In genomic region chr11:44529200-44529599, GRCm38 (mm10) we compare ENCODE assay signal across 12 mouse cellular contexts. TPM values are rescaled to one million over a fixed set of nuclear protein-coding genes. Genes with fewer than 3 reads are reported as not detected.
A peak's percentile ranks its signal among the peaks of the same experiment; 100 is the strongest.
DNase-seq lines count a peak whose midpoint lies in the region; ATAC-seq lines count a peak whose summit lies in the region.
"Had no signal": no experiment of that assay in that cellular context is flagged by ENCODE, and none has a peak within 500 bp of the region (broad histone marks: within the 10 kb centered on the region; RNA-seq: fewer than 3 reads in every experiment).

No protein-coding gene starts in this region.

- peak overlapping the region; percentile 44 for H3K4me2 ChIP-seq in heart, embryonic 11.5 days
- H3K4me2 ChIP-seq in stomach, embryonic 16.5 days (ENCODE audit: low read depth, low read length): no peak overlapping the region
- H3K4me2 ChIP-seq: hindbrain, embryonic 15.5 days; limb, embryonic 13.5 days had no signal

- no peaks in the 10 kb centered on the region for H3K27me3 ChIP-seq in heart, embryonic 11.5 days (ENCODE audit: control insufficient read depth, insufficient read depth, low read length)
- no peaks in the 10 kb centered on the region for H3K27me3 ChIP-seq in stomach, embryonic 16.5 days (ENCODE audit: control insufficient read depth, insufficient read depth, low read length)
- H3K27me3 ChIP-seq in forebrain, embryonic 10.5 days (ENCODE audit: poor library complexity, severe bottlenecking): no peaks in the 10 kb centered on the region
- H3K27me3 ChIP-seq in hindbrain, embryonic 10.5 days (ENCODE audit: insufficient read depth, poor library complexity, severe bottlenecking): no peaks in the 10 kb centered on the region
- H3K27me3 ChIP-seq: hindbrain, embryonic 15.5 days; limb, embryonic 13.5 days had no signal

- peak; percentile 87 for ATAC-seq in heart, embryonic 11.5 days (replicated peaks; ENCODE audit: insufficient number of reproducible peaks, low FRiP score, low TSS enrichment)
- ATAC-seq in erythroblast, adult 5-6 weeks (replicated peaks; ENCODE audit: low FRiP score, poor library complexity, severe bottlenecking): peak; percentile 91
- no peak for ATAC-seq in stomach, embryonic 16.5 days (ENCODE audit: insufficient read depth, low FRiP score)
- ATAC-seq: forebrain, embryonic 14.5 days had no signal

- peaks cover 32% of the 10 kb centered on the region for H3K36me3 ChIP-seq in heart, embryonic 11.5 days (ENCODE audit: control insufficient read depth, insufficient read depth, low read length)
- peaks cover 21% of the 10 kb centered on the region for H3K36me3 ChIP-seq in stomach, embryonic 16.5 days (ENCODE audit: control insufficient read depth, insufficient read depth, low read length)
- H3K36me3 ChIP-seq in forebrain, embryonic 10.5 days (replicated peaks): peaks cover 98% of the 10 kb centered on the region
- peaks cover 95% of the 10 kb centered on the region for H3K36me3 ChIP-seq in hindbrain, embryonic 10.5 days

- H3K9ac ChIP-seq in heart, embryonic 11.5 days (ENCODE audit: low read depth, low read length): no peak overlapping the region
- no peak overlapping the region for H3K9ac ChIP-seq in stomach, embryonic 16.5 days (ENCODE audit: low read length)
- H3K9ac ChIP-seq: hindbrain, embryonic 15.5 days; limb, embryonic 13.5 days had no signal

- H3K4me1 ChIP-seq in heart, embryonic 11.5 days (ENCODE audit: control insufficient read depth, insufficient read depth, low read length): peaks cover 4% of the 10 kb centered on the region; the same call in 1 of the 2 replicates
- no peaks in the 10 kb centered on the region for H3K4me1 ChIP-seq in stomach, embryonic 16.5 days (ENCODE audit: control insufficient read depth, insufficient read depth, low read length)
- no peaks in the 10 kb centered on the region for H3K4me1 ChIP-seq in forebrain, embryonic 10.5 days
- H3K4me1 ChIP-seq in hindbrain, embryonic 10.5 days (replicated peaks): no peaks in the 10 kb centered on the region

- H3K4me3 ChIP-seq in heart, embryonic 11.5 days (ENCODE audit: low read depth, low read length): no peak overlapping the region
- no peak overlapping the region for H3K4me3 ChIP-seq in stomach, embryonic 16.5 days (replicated peaks; ENCODE audit: low read length)
- H3K4me3 ChIP-seq in forebrain, embryonic 10.5 days: no peak overlapping the region
- no peak overlapping the region for H3K4me3 ChIP-seq in hindbrain, embryonic 10.5 days
- H3K4me3 ChIP-seq: hindbrain, embryonic 15.5 days; limb, embryonic 13.5 days had no signal

- DNase-seq in heart, postnatal 4 days: no peak
- DNase-seq in lung, postnatal 25 days (ENCODE audit: low spot score): peak; percentile 80
- no peak for DNase-seq in forebrain, embryonic 10.5 days (ENCODE audit: extremely low spot score, low spot score)
- no peak for DNase-seq in hindbrain, embryonic 10.5 days (ENCODE audit: low spot score)
- DNase-seq in left cerebral cortex, adult 11 months (ENCODE audit: low spot score): no peak
- DNase-seq: cerebellum, adult 2 months had no signal

- 72% methylated on average over 12 of the region's 12 CpGs for WGBS in heart, embryonic 11.5 days (ENCODE audit: insufficient replicate concordance)
- WGBS in stomach, embryonic 16.5 days: 82% methylated on average over 12 of the region's 12 CpGs
- WGBS in forebrain, embryonic 10.5 days: 93% methylated on average over 12 of the region's 12 CpGs
- 89% methylated on average over 12 of the region's 12 CpGs for WGBS in hindbrain, embryonic 10.5 days

- H3K9me3 ChIP-seq in heart, embryonic 11.5 days (replicated peaks; ENCODE audit: control insufficient read depth, low read length): no peaks in the 10 kb centered on the region
- H3K9me3 ChIP-seq in stomach, embryonic 16.5 days (replicated peaks; ENCODE audit: control insufficient read depth, low read length): no peaks in the 10 kb centered on the region
- no peaks in the 10 kb centered on the region for H3K9me3 ChIP-seq in forebrain, embryonic 10.5 days
- no peaks in the 10 kb centered on the region for H3K9me3 ChIP-seq in hindbrain, embryonic 10.5 days
- H3K9me3 ChIP-seq: hindbrain, embryonic 15.5 days; limb, embryonic 13.5 days had no signal

- H3K27ac ChIP-seq in heart, embryonic 11.5 days (ENCODE audit: low read depth, low read length): peak overlapping the region; percentile 73
- peak overlapping the region; percentile 18; the same call in 1 of the 2 replicates for H3K27ac ChIP-seq in stomach, embryonic 16.5 days (ENCODE audit: low read length)
- no peak overlapping the region for H3K27ac ChIP-seq in forebrain, embryonic 10.5 days
- H3K27ac ChIP-seq in hindbrain, embryonic 10.5 days: no peak overlapping the region
- H3K27ac ChIP-seq: hindbrain, embryonic 15.5 days; limb, embryonic 13.5 days had no signal

RNA-seq across cellular contexts. Expression of gene Rnf145, which starts 10.4 kb away (rescaled TPM):
- polyA plus RNA-seq in heart, embryonic 11.5 days (2014; fragmentation: Nextera tagmentation; extraction: Ambion mirVana): 60.4 and 64.4 TPM in 2 replicates
- total RNA-seq in heart, postnatal 4 days (2021): 10 to 100 TPM; 30.0 TPM
- total RNA-seq in erythroblast, adult 5-6 weeks (2015; ENCODE audit: low replicate concordance): 193 and 204 TPM in 2 replicates
- total RNA-seq in erythroblast, adult 5-6 weeks (2017; ENCODE audit: low replicate concordance): 394 and 452 TPM in 2 replicates
- polyA plus RNA-seq in stomach, embryonic 16.5 days (2015; fragmentation: Nextera tagmentation; extraction: Ambion mirVana): 43.1 and 44.3 TPM in 2 replicates
- 92.8 and 96.9 TPM in 2 replicates for polyA plus RNA-seq in forebrain, embryonic 10.5 days (2016; fragmentation: Nextera tagmentation; extraction: Ambion mirVana)
- 111 and 125 TPM in 2 replicates for polyA plus RNA-seq in hindbrain, embryonic 10.5 days (2016; fragmentation: Nextera tagmentation; extraction: Ambion mirVana)

RNA-seq across cellular contexts. Expression of gene Ublcp1, which starts 58.9 kb away (rescaled TPM):
- polyA plus RNA-seq in heart, embryonic 11.5 days (2014; fragmentation: Nextera tagmentation; extraction: Ambion mirVana): 54.4 and 58.4 TPM in 2 replicates
- total RNA-seq in heart, postnatal 4 days (2021): 10 to 100 TPM; 36.4 to 41.5 TPM
- total RNA-seq in erythroblast, adult 5-6 weeks (2015; ENCODE audit: low replicate concordance): 224 and 301 TPM in 2 replicates
- 191 and 230 TPM in 2 replicates for total RNA-seq in erythroblast, adult 5-6 weeks (2017; ENCODE audit: low replicate concordance)
- 51.9 and 53.2 TPM in 2 replicates for polyA plus RNA-seq in stomach, embryonic 16.5 days (2015; fragmentation: Nextera tagmentation; extraction: Ambion mirVana)
- 72.1 and 81.6 TPM in 2 replicates for polyA plus RNA-seq in forebrain, embryonic 10.5 days (2016; fragmentation: Nextera tagmentation; extraction: Ambion mirVana)
- polyA plus RNA-seq in hindbrain, embryonic 10.5 days (2016; fragmentation: Nextera tagmentation; extraction: Ambion mirVana): 58.5 and 72.0 TPM in 2 replicates

Comparison
In these comparisons a context has a peak if more than half of its experiments do, and no peak if none do; other contexts are left out.
1. H3K27ac ChIP-seq: peak in heart, embryonic 11.5 days (single experiment) and stomach, embryonic 16.5 days (single experiment); none in forebrain, embryonic 10.5 days (single experiment) and hindbrain, embryonic 10.5 days (single experiment).